Comparison of ENCODE assay signal across 7 mouse cellular contexts in genomic region chr19:6014991-6015510, GRCm38 (mm10). TPM values are rescaled to one million over a fixed set of nuclear protein-coding genes. Genes with fewer than 3 reads are reported as not detected.
A peak's percentile ranks its signal among the peaks of the same experiment; 100 is the strongest.
DNase-seq lines count a peak whose midpoint lies in the region; TF ChIP-seq lines count a peak whose summit lies in the region.

No protein-coding gene starts in this region.

- peak overlapping the region; percentile 86 to 89 for H3K4me3 ChIP-seq in MEL (ENCODE audit: control insufficient read depth in 1 of 2, insufficient read depth in 1 of 2, low read depth in 2 of 2, low read length in 2 of 2)
- peak overlapping the region; percentile 60 for H3K4me3 ChIP-seq in bone marrow macrophage, adult 2 months (ENCODE audit: insufficient read depth, low read length)
- H3K4me3 ChIP-seq in erythroblast, embryonic 14.5 days (replicated peaks): peak overlapping the region; percentile 97
- H3K4me3 ChIP-seq in limb, embryonic 10.5 days: peak overlapping the region; percentile 64
- H3K4me3 ChIP-seq in midbrain, embryonic 10.5 days: peak overlapping the region; percentile 64

- WGBS in limb, embryonic 10.5 days: 1% methylated on average over 17 of the region's 18 CpGs
- WGBS in midbrain, embryonic 10.5 days: 4% methylated on average over 15 of the region's 18 CpGs

- peak overlapping the region; percentile 89 for H3K9ac ChIP-seq in MEL (ENCODE audit: control insufficient read depth, low read depth, low read length, poor library complexity, severe bottlenecking)

- peak overlapping the region; percentile 82 for H3K27ac ChIP-seq in MEL (ENCODE audit: control insufficient read depth, low read depth, low read length)
- no peak overlapping the region for H3K27ac ChIP-seq in bone marrow macrophage, adult 2 months (ENCODE audit: insufficient read depth, low read depth, low read length)
- H3K27ac ChIP-seq in limb, embryonic 10.5 days: peak overlapping the region; percentile 80
- peak overlapping the region; percentile 77 for H3K27ac ChIP-seq in midbrain, embryonic 10.5 days (replicated peaks)

- peaks cover 4 to 25% of the 10 kb centered on the region in 2 experiments; a peak in 3 of 4 replicates for H3K4me1 ChIP-seq in MEL (ENCODE audit: control insufficient read depth in 1 of 2, insufficient read depth in 2 of 2, low read length in 2 of 2)
- peaks cover 8% of the 10 kb centered on the region for H3K4me1 ChIP-seq in bone marrow macrophage, adult 2 months (ENCODE audit: control insufficient read depth, insufficient read depth, low read length)
- peaks cover 90% of the 10 kb centered on the region for H3K4me1 ChIP-seq in erythroblast, embryonic 14.5 days (ENCODE audit: control insufficient read depth)
- peaks cover 21% of the 10 kb centered on the region for H3K4me1 ChIP-seq in limb, embryonic 10.5 days
- H3K4me1 ChIP-seq in midbrain, embryonic 10.5 days: peaks cover 22% of the 10 kb centered on the region

- no peaks in the 10 kb centered on the region for H3K9me3 ChIP-seq in MEL (replicated peaks; ENCODE audit: insufficient read depth, low read length)
- H3K9me3 ChIP-seq in erythroblast, embryonic 14.5 days (ENCODE audit: control insufficient read depth, low read length): no peaks in the 10 kb centered on the region
- no peaks in the 10 kb centered on the region for H3K9me3 ChIP-seq in limb, embryonic 10.5 days (replicated peaks)
- no peaks in the 10 kb centered on the region for H3K9me3 ChIP-seq in midbrain, embryonic 10.5 days (replicated peaks)

- H3K36me3 ChIP-seq in MEL (ENCODE audit: control insufficient read depth in 1 of 2, insufficient read depth in 2 of 2, low read length in 2 of 2): peaks cover 0 to 18% of the 10 kb centered on the region in 2 experiments; a peak in 2 of 4 replicates
- H3K36me3 ChIP-seq in erythroblast, embryonic 14.5 days (ENCODE audit: control insufficient read depth): peaks cover 50% of the 10 kb centered on the region
- H3K36me3 ChIP-seq in limb, embryonic 10.5 days: no peaks in the 10 kb centered on the region
- H3K36me3 ChIP-seq in midbrain, embryonic 10.5 days: no peaks in the 10 kb centered on the region

- peak; percentile 69 to 74; a peak in 3 of 4 replicates for TF ChIP-seq POLR2A in MEL (IDR thresholded peaks at IDR 0.05; ENCODE audit: control insufficient read depth in 1 of 2, insufficient read depth in 1 of 2, low read depth in 1 of 2, low read length in 2 of 2, poor library complexity in 1 of 2)
- TF ChIP-seq POLR2A in bone marrow macrophage, adult 2 months (IDR thresholded peaks at IDR 0.05; ENCODE audit: borderline replicate concordance, low read depth, low read length): no peak

- H3K27me3 ChIP-seq in MEL (ENCODE audit: control insufficient read depth in 1 of 2, insufficient read depth in 2 of 2, low read length in 2 of 2): no peaks in the 10 kb centered on the region
- H3K27me3 ChIP-seq in erythroblast, embryonic 14.5 days (ENCODE audit: control insufficient read depth): no peaks in the 10 kb centered on the region
- H3K27me3 ChIP-seq in limb, embryonic 10.5 days (ENCODE audit: low read depth, poor library complexity, severe bottlenecking): peaks cover 49% of the 10 kb centered on the region
- peaks cover 52% of the 10 kb centered on the region for H3K27me3 ChIP-seq in midbrain, embryonic 10.5 days (ENCODE audit: low read depth, poor library complexity, severe bottlenecking)

- no peak; the same call in 1 of the 2 replicates for TF ChIP-seq RAD21 in MEL (IDR thresholded peaks at IDR 0.05; ENCODE audit: low read depth, low read length)

- peaks cover 10% of the 10 kb centered on the region for H3K79me2 ChIP-seq in MEL (ENCODE audit: control insufficient read depth, insufficient read depth, low read length, poor library complexity)

- TF ChIP-seq CTCF in MEL (IDR thresholded peaks at IDR 0.05 in 2 of 3, conservative IDR thresholded peaks at IDR 0.05 in 1 of 3; ENCODE audit: control insufficient read depth in 1 of 3, insufficient read depth in 1 of 3, low read depth in 2 of 3, low read length in 3 of 3, poor library complexity in 1 of 3, severe bottlenecking in 1 of 3): no peak
- TF ChIP-seq CTCF in bone marrow macrophage, adult 2 months (IDR thresholded peaks at IDR 0.05; ENCODE audit: low read depth, low read length): no peak

- peak; percentile 61 to 88; a peak in 3 of 4 replicates for TF ChIP-seq EP300 in MEL (IDR thresholded peaks at IDR 0.05; ENCODE audit: low read depth in 1 of 2, low read length in 2 of 2)

- peak; percentile 97 for DNase-seq in MEL (ENCODE audit: low read depth, low spot score)
- peak; percentile 45 to 65 for DNase-seq in heart, postnatal 14 days
- peak; percentile 68 for DNase-seq in limb, embryonic 10.5 days (ENCODE audit: low spot score)
- DNase-seq in midbrain, embryonic 10.5 days (ENCODE audit: low spot score): peak; percentile 63
- DNase-seq in testis, postnatal 10 days (ENCODE audit: low spot score): peak; percentile 66

- intact Hi-C loops in heart, postnatal 14 days (cut with DNase I): loop anchor here (5.0 kb wide), 1 partner anchor 93 kb away; the partner anchor contains the start of gene Cdc42ep2

TF ChIP-seq in MEL, 35 proteins besides CTCF, POLR2A, EP300 and RAD21 (continues in another document):
- TF ChIP-seq BHLHE40 (IDR thresholded peaks at IDR 0.05; ENCODE audit: borderline replicate concordance, low read depth, low read length): no peak
- TF ChIP-seq MAX (IDR thresholded peaks at IDR 0.05; ENCODE audit: low read length): no peak
- TF ChIP-seq USF1 (IDR thresholded peaks at IDR 0.05; ENCODE audit: low read depth, low read length): no peak
- TF ChIP-seq RCOR1 (IDR thresholded peaks at IDR 0.05; ENCODE audit: low read depth, low read length): peak; percentile 27; the same call in 1 of the 2 replicates
- no peak for TF ChIP-seq MYC (IDR thresholded peaks at IDR 0.05; ENCODE audit: low read depth, low read length)
- TF ChIP-seq ZNF384 (IDR thresholded peaks at IDR 0.05; ENCODE audit: low read depth, low read length): peak; percentile 71
- no peak for TF ChIP-seq JUND (IDR thresholded peaks at IDR 0.05; ENCODE audit: low read depth, low read length)
- TF ChIP-seq GATA1 (IDR thresholded peaks at IDR 0.05; ENCODE audit: low read depth, low read length): peak; percentile 82
- TF ChIP-seq TBP (IDR thresholded peaks at IDR 0.05; ENCODE audit: low read depth, low read length): 0 out of 2 replicates have a peak, but pooled peaks have one; percentile 31
- TF ChIP-seq TCF12 (IDR thresholded peaks at IDR 0.05; ENCODE audit: low read depth, low read length): peak; percentile 82

RNA-seq across cellular contexts. Expression of gene Capn1, which starts 0.6 kb away (rescaled TPM):
- 42.5 and 43.4 TPM in 2 replicates for total RNA-seq in MEL (2012; rRNA removed)
- polyA plus RNA-seq in MEL (2012; ENCODE audit: insufficient read depth in 1 of 2, insufficient read length in 2 of 2, low read depth in 1 of 2, low replicate concordance in 2 of 2, missing spikeins in 1 of 2): 10 to 100 TPM in 1 of 2 experiments, not detected in 1; 75.2 TPM
- 32.7 and 38.3 TPM in 2 replicates for polyA plus RNA-seq in bone marrow macrophage, adult 2 months (2012; ENCODE audit: insufficient read depth, insufficient read length, missing spikeins)
- polyA plus RNA-seq in erythroblast, embryonic 14.5 days (2012): 38.5 and 46.1 TPM in 2 replicates
- total RNA-seq in heart, postnatal 14 days (2021): 10 to 100 TPM; 31.7 to 36.8 TPM
- polyA plus RNA-seq in limb, embryonic 10.5 days (2016; fragmentation: Nextera tagmentation; extraction: Ambion mirVana): 2.0 and 2.4 TPM in 2 replicates
- polyA plus RNA-seq in midbrain, embryonic 10.5 days (2016; fragmentation: Nextera tagmentation; extraction: Ambion mirVana): 4.1 and 4.3 TPM in 2 replicates

RNA-seq across cellular contexts. Expression of gene Slc22a20, which starts 29.1 kb away (rescaled TPM):
- total RNA-seq in MEL (2012; rRNA removed): not detected in 2 replicates
- not detected for polyA plus RNA-seq in MEL (2012; ENCODE audit: insufficient read depth in 1 of 2, insufficient read length in 2 of 2, low read depth in 1 of 2, low replicate concordance in 2 of 2, missing spikeins in 1 of 2)
- polyA plus RNA-seq in bone marrow macrophage, adult 2 months (2012; ENCODE audit: insufficient read depth, insufficient read length, missing spikeins): not detected in 2 replicates
- polyA plus RNA-seq in erythroblast, embryonic 14.5 days (2012): not detected in 2 replicates
- not detected for total RNA-seq in heart, postnatal 14 days (2021)
- not detected in 2 replicates for polyA plus RNA-seq in limb, embryonic 10.5 days (2016; fragmentation: Nextera tagmentation; extraction: Ambion mirVana)
- not detected in 2 replicates for polyA plus RNA-seq in midbrain, embryonic 10.5 days (2016; fragmentation: Nextera tagmentation; extraction: Ambion mirVana)

RNA-seq across cellular contexts. Expression of gene Syvn1, which starts 31.3 kb away (rescaled TPM):
- total RNA-seq in MEL (2012; rRNA removed): 12.5 and 14.3 TPM in 2 replicates
- 10 to 100 TPM in 1 of 2 experiments, not detected in 1; 55.0 TPM for polyA plus RNA-seq in MEL (2012; ENCODE audit: insufficient read depth in 1 of 2, insufficient read length in 2 of 2, low read depth in 1 of 2, low replicate concordance in 2 of 2, missing spikeins in 1 of 2)
- polyA plus RNA-seq in bone marrow macrophage, adult 2 months (2012; ENCODE audit: insufficient read depth, insufficient read length, missing spikeins): 31.1 and 33.7 TPM in 2 replicates
- 9.5 and 10.2 TPM in 2 replicates for polyA plus RNA-seq in erythroblast, embryonic 14.5 days (2012)
- 10 to 100 TPM; 17.5 to 18.9 TPM for total RNA-seq in heart, postnatal 14 days (2021)
- 36.9 and 38.6 TPM in 2 replicates for polyA plus RNA-seq in limb, embryonic 10.5 days (2016; fragmentation: Nextera tagmentation; extraction: Ambion mirVana)
- 35.0 and 35.8 TPM in 2 replicates for polyA plus RNA-seq in midbrain, embryonic 10.5 days (2016; fragmentation: Nextera tagmentation; extraction: Ambion mirVana)

RNA-seq across cellular contexts. Expression of gene Mrpl49, which starts 42.5 kb away (rescaled TPM):
- 65.1 and 81.6 TPM in 2 replicates for total RNA-seq in MEL (2012; rRNA removed)
- 10 to 100 TPM in 1 of 2 experiments, not detected in 1; 98.7 TPM for polyA plus RNA-seq in MEL (2012; ENCODE audit: insufficient read depth in 1 of 2, insufficient read length in 2 of 2, low read depth in 1 of 2, low replicate concordance in 2 of 2, missing spikeins in 1 of 2)
- polyA plus RNA-seq in bone marrow macrophage, adult 2 months (2012; ENCODE audit: insufficient read depth, insufficient read length, missing spikeins): 24.5 and 25.9 TPM in 2 replicates
- polyA plus RNA-seq in erythroblast, embryonic 14.5 days (2012): 4.9 and 6.3 TPM in 2 replicates
- total RNA-seq in heart, postnatal 14 days (2021): 10 to 100 TPM; 37.1 to 37.4 TPM
- polyA plus RNA-seq in limb, embryonic 10.5 days (2016; fragmentation: Nextera tagmentation; extraction: Ambion mirVana): 90.3 and 91.4 TPM in 2 replicates
- polyA plus RNA-seq in midbrain, embryonic 10.5 days (2016; fragmentation: Nextera tagmentation; extraction: Ambion mirVana): 85.3 and 88.4 TPM in 2 replicates

RNA-seq across cellular contexts. Expression of gene Fau, which starts 42.6 kb away (rescaled TPM):
- total RNA-seq in MEL (2012; rRNA removed): 2,020 and 2,413 TPM in 2 replicates
- polyA plus RNA-seq in MEL (2012; ENCODE audit: insufficient read depth in 1 of 2, insufficient read length in 2 of 2, low read depth in 1 of 2, low replicate concordance in 2 of 2, missing spikeins in 1 of 2): 1,000 to 10,000 TPM in 1 of 2 experiments, not detected in 1; 2,967 TPM
- polyA plus RNA-seq in bone marrow macrophage, adult 2 months (2012; ENCODE audit: insufficient read depth, insufficient read length, missing spikeins): 1,783 and 2,337 TPM in 2 replicates
- 521 and 530 TPM in 2 replicates for polyA plus RNA-seq in erythroblast, embryonic 14.5 days (2012)
- total RNA-seq in heart, postnatal 14 days (2021): 100 to 1,000 TPM; 597 to 635 TPM
- polyA plus RNA-seq in limb, embryonic 10.5 days (2016; fragmentation: Nextera tagmentation; extraction: Ambion mirVana): 820 and 955 TPM in 2 replicates
- polyA plus RNA-seq in midbrain, embryonic 10.5 days (2016; fragmentation: Nextera tagmentation; extraction: Ambion mirVana): 711 and 835 TPM in 2 replicates
